Mouse (Mus musculus): Measurements from ENCODE around the gene Zdhhc5. TPM values are rescaled to one million over a fixed set of nuclear protein-coding genes. Genes with fewer than 3 reads are reported as not detected.

Gene Zdhhc5
- total and polyA plus RNA-seq, 3 experiments, result 29.3 to 42.9 TPM; not detected in 1

- no peak overlapping the region for H3K4me3 ChIP-seq (ENCODE audit: control insufficient read depth in 1 of 2, insufficient read depth in 1 of 2, low read depth in 2 of 2, low read length in 2 of 2)
- H3K4me1 ChIP-seq (ENCODE audit: control insufficient read depth in 1 of 2, insufficient read depth in 2 of 2, low read length in 2 of 2), result peaks cover 13 to 19% of the 10 kb centered on the region in 2 experiments
- no peaks in the 10 kb centered on the region for H3K27me3 ChIP-seq (ENCODE audit: control insufficient read depth in 1 of 2, insufficient read depth in 2 of 2, low read length in 2 of 2)
- H3K27ac ChIP-seq (ENCODE audit: control insufficient read depth, low read depth, low read length), result peak overlapping the region; percentile 51; the same call in 1 of the 2 replicates
- H3K79me2 ChIP-seq (ENCODE audit: control insufficient read depth, insufficient read depth, low read length, poor library complexity), result peaks cover 23% of the 10 kb centered on the region
- TF ChIP-seq ETS1 (IDR thresholded peaks at IDR 0.05; ENCODE audit: low read depth, low read length) (peak; percentile 61), MXI1 (IDR thresholded peaks at IDR 0.05; ENCODE audit: low read depth, low read length) (peak; percentile 57), POLR2AphosphoS5 (IDR thresholded peaks at IDR 0.05; ENCODE audit: borderline replicate concordance, low read depth, low read length) (no peak), SIN3A (IDR thresholded peaks at IDR 0.05; ENCODE audit: low read length) (peak; percentile 79), TCF12 (IDR thresholded peaks at IDR 0.05; ENCODE audit: low read depth, low read length) (peak; percentile 81), RCOR1 (IDR thresholded peaks at IDR 0.05; ENCODE audit: low read depth, low read length) (peak; percentile 74; the same call in 1 of the 2 replicates), EP300 (IDR thresholded peaks at IDR 0.05; ENCODE audit: low read depth in 1 of 2, low read length in 2 of 2) (peak; percentile 85 to 88), GATA1 (IDR thresholded peaks at IDR 0.05; ENCODE audit: low read depth, low read length) (peak; percentile 92), POLR2A (IDR thresholded peaks at IDR 0.05; ENCODE audit: control insufficient read depth in 1 of 2, insufficient read depth in 1 of 2, low read depth in 1 of 2, low read length in 2 of 2, poor library complexity in 1 of 2) (no peak), TAL1 (IDR thresholded peaks at IDR 0.05; ENCODE audit: low read length) (peak; percentile 77)
- no peak overlapping the region for H3K9ac ChIP-seq (ENCODE audit: control insufficient read depth, low read depth, low read length, poor library complexity, severe bottlenecking)
- DNase-seq (ENCODE audit: low read depth, low spot score), result peak; percentile 73
- no peaks in the 10 kb centered on the region for H3K9me3 ChIP-seq (replicated peaks; ENCODE audit: insufficient read depth, low read length)
- H3K36me3 ChIP-seq (ENCODE audit: control insufficient read depth in 1 of 2, insufficient read depth in 2 of 2, low read length in 2 of 2), result peaks cover 2 to 42% of the 10 kb centered on the region in 2 experiments; a peak in 3 of 4 replicates
Observed at GRCm38 (mm10) chr2:84703497-84703896, 11.5 kb downstream of the Zdhhc5 start.

DNA sequence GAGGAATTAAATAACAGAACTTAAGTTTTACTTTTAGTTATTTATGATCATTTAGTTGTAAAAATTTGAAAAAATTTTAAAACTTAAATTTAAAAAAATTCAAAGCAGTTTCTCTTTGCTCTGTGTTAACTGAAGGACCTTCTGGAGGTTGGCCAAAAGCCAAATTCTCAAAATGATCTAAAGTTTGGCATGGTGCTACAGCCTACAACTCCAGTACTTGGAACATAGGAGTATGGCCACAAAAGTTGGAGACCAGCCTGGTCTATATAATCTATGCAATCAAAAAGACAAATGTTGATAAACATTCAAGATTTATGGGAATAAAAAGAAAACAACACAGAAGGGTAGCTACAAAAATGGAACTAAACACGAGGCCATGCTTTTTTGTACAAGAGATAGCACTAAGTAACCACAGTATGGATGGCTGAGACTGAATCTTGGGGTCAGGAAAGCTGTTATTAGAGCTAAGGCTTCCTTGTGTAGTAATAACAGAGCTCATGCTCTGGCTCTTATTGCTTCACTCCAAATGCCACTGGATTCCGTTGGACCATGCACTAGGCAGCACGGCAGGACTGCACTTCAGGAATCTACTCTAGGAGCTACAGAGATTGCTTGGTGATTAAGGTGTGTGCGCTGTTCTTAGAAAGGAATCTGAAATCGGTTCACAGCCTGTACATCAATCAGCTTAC is 19.8 kb downstream of the Zdhhc5 start:
- Histone ChIP-seq H3K79me2 (ENCODE audit: control insufficient read depth, insufficient read depth, low read length, poor library complexity) (no peaks in the 10 kb centered on the region), H3K9me3 (replicated peaks; ENCODE audit: insufficient read depth, low read length) (no peaks in the 10 kb centered on the region), H3K27ac (ENCODE audit: control insufficient read depth, low read depth, low read length) (no peak overlapping the region), H3K4me1 (ENCODE audit: control insufficient read depth in 1 of 2, insufficient read depth in 2 of 2, low read length in 2 of 2) (no peaks in the 10 kb centered on the region), H3K27me3 (ENCODE audit: control insufficient read depth in 1 of 2, insufficient read depth in 2 of 2, low read length in 2 of 2) (no peaks in the 10 kb centered on the region), H3K36me3 (ENCODE audit: control insufficient read depth in 1 of 2, insufficient read depth in 2 of 2, low read length in 2 of 2) (peaks cover 0 to 13% of the 10 kb centered on the region in 2 experiments; a peak in 2 of 4 replicates), H3K9ac (ENCODE audit: control insufficient read depth, low read depth, low read length, poor library complexity, severe bottlenecking) (no peak overlapping the region), H3K4me3 (ENCODE audit: control insufficient read depth in 1 of 2, insufficient read depth in 1 of 2, low read depth in 2 of 2, low read length in 2 of 2) (no peak overlapping the region)
- no peak for DNase-seq (ENCODE audit: low read depth, low spot score)
- TF ChIP-seq TAL1 (IDR thresholded peaks at IDR 0.05; ENCODE audit: low read length) (no peak), MAX (IDR thresholded peaks at IDR 0.05; ENCODE audit: low read length) (no peak), NELFE (IDR thresholded peaks at IDR 0.05; ENCODE audit: low read depth, low read length) (no peak), ZMIZ1 (IDR thresholded peaks at IDR 0.05; ENCODE audit: low read depth, low read length) (no peak), ZKSCAN1 (IDR thresholded peaks at IDR 0.05; ENCODE audit: low read depth, low read length) (no peak), EP300 (IDR thresholded peaks at IDR 0.05; ENCODE audit: low read depth in 1 of 2, low read length in 2 of 2) (no peak), CHD2 (IDR thresholded peaks at IDR 0.05; ENCODE audit: low read length) (no peak), POLR2A (IDR thresholded peaks at IDR 0.05; ENCODE audit: control insufficient read depth in 1 of 2, insufficient read depth in 1 of 2, low read depth in 1 of 2, low read length in 2 of 2, poor library complexity in 1 of 2) (no peak), MAFK (IDR thresholded peaks at IDR 0.05; ENCODE audit: borderline replicate concordance, low read depth, low read length) (no peak), POLR2AphosphoS5 (IDR thresholded peaks at IDR 0.05; ENCODE audit: borderline replicate concordance, low read depth, low read length) (no peak), SMC3 (IDR thresholded peaks at IDR 0.05; ENCODE audit: low read depth, low read length) (no peak), GATA1 (IDR thresholded peaks at IDR 0.05; ENCODE audit: low read depth, low read length) (no peak), USF2 (IDR thresholded peaks at IDR 0.05; ENCODE audit: borderline replicate concordance in 1 of 2, insufficient read depth in 1 of 2, low read depth in 1 of 2, low read length in 2 of 2) (no peak), SIN3A (IDR thresholded peaks at IDR 0.05; ENCODE audit: low read length) (no peak), USF1 (IDR thresholded peaks at IDR 0.05; ENCODE audit: low read depth, low read length) (no peak), MYB (IDR thresholded peaks at IDR 0.05; ENCODE audit: low read depth, low read length) (no peak), CHD1 (IDR thresholded peaks at IDR 0.05; ENCODE audit: low read depth, low read length) (no peak), BHLHE40 (IDR thresholded peaks at IDR 0.05; ENCODE audit: borderline replicate concordance, low read depth, low read length) (no peak), UBTF (IDR thresholded peaks at IDR 0.05; ENCODE audit: borderline replicate concordance, insufficient read depth, low read depth, low read length) (no peak)
